Mouse (Mus musculus): ENCODE measurements around the gene Bpifb6.

- TF ChIP-seq CTCF (conservative IDR thresholded peaks at IDR 0.05; ENCODE audit: insufficient read depth, insufficient read length, low read depth, low read length), result no peak
- TF ChIP-seq POLR2A (IDR thresholded peaks at IDR 0.05; ENCODE audit: low read depth, low read length), result no peak
Observed at GRCm38 (mm10) chr2:153870984-153871383, 29.2 kb upstream of the Bpifb6 start, which contains the start of gene Sun5.

All from kidney, adult 2 months (tissue).